Mouse (Mus musculus) brain, embryonic 14.5 days (tissue): Measurements from ENCODE around the gene 1700025G04Rik. TPM values are rescaled to one million over a fixed set of nuclear protein-coding genes. Genes with fewer than 3 reads are reported as not detected.

ENCODE experiments used
- DNase-seq: peaks from one replicate; pipeline ENCODE4 v3.0.0-alpha.2; 2011; ENCODE audit warnings: low read depth
- CTCF ChIP-seq: fragments of 200-500 bp; IDR thresholded peaks from 2 replicates; pipeline ENCODE4 v1.5.1; 2012; ENCODE audit warnings: inconsistent platforms, mild to moderate bottlenecking, moderate library complexity, borderline replicate concordance; ENCODE audit not compliant: insufficient read depth, insufficient read length; ENCODE audit errors: extremely low read depth
- POLR2A ChIP-seq: fragments of 200-500 bp; IDR thresholded peaks from 2 replicates; pipeline ENCODE4 v1.6.1; 2012; ENCODE audit warnings: mild to moderate bottlenecking, inconsistent platforms, borderline replicate concordance; ENCODE audit not compliant: poor library complexity, insufficient read depth, insufficient read length, severe bottlenecking; ENCODE audit errors: extremely low read depth
- polyA plus RNA-seq: library from polyadenylated mRNA; depleted of rRNA; stranded (reverse); fragments of >200 nt; gene quantifications from 2 replicates; pipeline ENCODE4 v1.2.3, GENCODE M21; 2012

Gene 1700025G04Rik
- polyA plus RNA-seq, 1 experiment = 26.3 TPM

DNA sequence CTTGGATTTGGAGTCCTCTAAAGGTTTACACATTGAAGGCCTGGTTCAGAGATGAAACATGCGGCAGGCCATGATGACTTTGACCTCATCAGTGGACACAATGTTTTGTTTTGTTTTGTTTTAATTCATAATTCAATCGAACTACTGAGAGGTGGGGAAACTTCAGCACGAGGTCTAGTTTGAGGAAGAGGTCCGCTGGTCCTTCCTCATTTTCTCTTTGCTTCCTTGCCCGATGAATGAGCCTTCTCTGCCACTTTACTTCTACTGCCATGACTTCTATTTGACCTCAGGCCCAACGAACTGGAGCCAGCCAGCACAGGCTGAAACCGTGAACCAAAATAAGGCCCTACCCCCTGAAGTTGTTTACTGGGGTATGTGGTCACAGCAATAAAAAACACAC, 92.3 kb downstream of the 1700025G04Rik start:
- TF ChIP-seq CTCF = no peak
- no peak for TF ChIP-seq POLR2A
- no peak for DNase-seq

DNA sequence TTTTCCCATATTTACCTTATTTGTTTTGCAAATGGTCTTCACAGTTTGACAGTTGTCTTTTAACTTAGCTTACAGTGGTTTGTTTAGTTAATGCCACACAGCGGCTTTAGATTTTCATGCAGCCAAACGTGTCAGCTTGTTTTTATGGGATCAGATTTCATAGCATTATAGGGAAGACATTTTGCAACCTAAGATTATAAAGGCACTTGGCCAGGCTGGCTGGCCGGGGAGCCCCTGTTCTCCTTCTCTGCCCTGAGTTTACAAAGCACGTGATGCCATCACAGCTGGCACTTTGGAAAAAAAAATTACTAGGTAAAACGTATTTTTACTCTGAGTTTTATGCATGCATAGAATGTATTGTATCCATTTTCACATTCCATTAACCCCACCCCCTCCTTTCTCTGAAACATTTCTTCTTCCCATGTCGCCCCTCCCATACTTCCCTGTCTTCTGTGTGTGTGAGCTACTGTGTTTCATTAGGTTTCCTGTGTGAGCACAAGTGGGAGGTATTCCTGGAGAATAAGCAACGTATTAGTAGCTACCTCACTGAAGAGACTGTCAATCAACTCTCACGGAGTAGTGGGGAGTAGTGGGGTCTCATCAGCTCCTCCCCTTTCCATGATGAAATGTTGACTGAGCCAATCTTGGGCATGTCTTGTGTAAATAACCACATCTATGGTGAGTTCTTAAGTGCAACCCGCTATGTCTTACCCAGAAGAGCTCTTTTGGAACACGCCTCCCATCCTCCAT, 93.8 kb downstream of the 1700025G04Rik start:
- TF ChIP-seq CTCF = no peak
- TF ChIP-seq POLR2A = no peak
- DNase-seq = no peak

DNA sequence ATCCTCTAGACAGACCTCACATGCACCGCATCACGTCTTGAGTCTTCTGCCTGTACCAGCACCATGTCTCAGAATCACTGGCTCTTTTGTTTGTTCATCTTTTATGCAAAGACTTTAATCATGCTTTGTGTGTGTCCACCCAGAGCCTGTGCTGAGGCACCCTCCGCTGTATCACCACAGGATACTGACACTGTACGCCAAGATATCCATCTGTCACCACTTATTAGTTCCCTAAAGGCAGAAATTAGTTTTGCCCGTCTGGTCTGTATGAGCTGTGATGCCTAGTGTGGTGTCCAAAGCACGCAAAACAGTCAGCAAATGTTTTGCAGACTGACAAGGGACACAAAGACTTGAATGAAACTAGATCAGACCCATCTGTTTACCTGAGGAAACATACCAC, 95.7 kb downstream of the 1700025G04Rik start:
- TF ChIP-seq CTCF = no peak
- TF ChIP-seq POLR2A = no peak

GRCm38 (mm10) chr1:151991505-151991904, 98.4 kb downstream of the 1700025G04Rik start:
- no peak for DNase-seq
- TF ChIP-seq CTCF (peak; percentile 28; the same call in 1 of the 2 replicates), POLR2A (no peak)

More for the DNA sequence above, 95.7 kb downstream of the 1700025G04Rik start:
- DNase-seq = peak; percentile 83

DNA sequence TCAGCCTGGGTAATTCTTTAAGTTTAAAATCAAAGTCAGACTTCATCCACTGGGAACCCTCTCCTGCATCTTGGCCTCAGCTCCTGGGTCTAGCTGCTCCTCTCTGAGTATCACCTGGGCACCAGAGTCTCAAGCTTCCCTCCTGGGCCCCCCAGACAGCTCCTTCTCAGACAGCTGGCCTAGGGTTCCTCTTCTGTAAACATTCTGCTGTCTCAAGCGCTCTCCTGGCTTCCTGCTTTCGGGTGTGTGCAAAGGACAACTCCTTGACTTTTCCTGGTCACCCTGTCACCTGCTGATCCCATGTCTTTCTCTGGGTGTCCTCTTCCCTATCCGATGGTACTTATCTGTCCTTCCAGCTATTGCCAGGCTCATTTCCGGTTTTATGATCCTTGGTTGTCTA, 99.3 kb downstream of the 1700025G04Rik start:
- TF ChIP-seq POLR2A = no peak
- no peak for TF ChIP-seq CTCF
- no peak for DNase-seq

GRCm38 (mm10) chr1:151988713-151989112, 101.2 kb downstream of the 1700025G04Rik start:
- TF ChIP-seq CTCF = no peak
- no peak for TF ChIP-seq POLR2A
- DNase-seq = no peak

DNA sequence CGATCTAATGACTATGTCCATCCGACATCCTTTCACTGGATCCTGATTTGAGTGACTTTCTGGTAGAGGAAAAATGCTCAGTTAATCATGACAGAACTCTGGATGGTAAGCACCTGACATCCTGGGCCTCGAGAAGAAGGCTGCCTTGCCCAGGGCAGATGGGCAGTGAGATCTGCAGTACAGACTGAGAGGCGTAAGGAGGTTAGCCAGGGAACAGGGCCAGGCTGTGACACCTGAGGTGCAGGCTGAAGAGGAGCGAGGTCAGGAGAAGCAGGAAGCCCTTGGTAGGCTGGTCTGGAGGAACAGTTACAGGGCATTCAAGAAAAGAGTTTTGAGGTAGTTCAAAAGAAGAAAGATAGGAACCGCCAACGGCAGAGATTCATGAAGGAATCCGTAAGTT, 101.9 kb downstream of the 1700025G04Rik start:
- TF ChIP-seq POLR2A = no peak
- DNase-seq = no peak

DNA sequence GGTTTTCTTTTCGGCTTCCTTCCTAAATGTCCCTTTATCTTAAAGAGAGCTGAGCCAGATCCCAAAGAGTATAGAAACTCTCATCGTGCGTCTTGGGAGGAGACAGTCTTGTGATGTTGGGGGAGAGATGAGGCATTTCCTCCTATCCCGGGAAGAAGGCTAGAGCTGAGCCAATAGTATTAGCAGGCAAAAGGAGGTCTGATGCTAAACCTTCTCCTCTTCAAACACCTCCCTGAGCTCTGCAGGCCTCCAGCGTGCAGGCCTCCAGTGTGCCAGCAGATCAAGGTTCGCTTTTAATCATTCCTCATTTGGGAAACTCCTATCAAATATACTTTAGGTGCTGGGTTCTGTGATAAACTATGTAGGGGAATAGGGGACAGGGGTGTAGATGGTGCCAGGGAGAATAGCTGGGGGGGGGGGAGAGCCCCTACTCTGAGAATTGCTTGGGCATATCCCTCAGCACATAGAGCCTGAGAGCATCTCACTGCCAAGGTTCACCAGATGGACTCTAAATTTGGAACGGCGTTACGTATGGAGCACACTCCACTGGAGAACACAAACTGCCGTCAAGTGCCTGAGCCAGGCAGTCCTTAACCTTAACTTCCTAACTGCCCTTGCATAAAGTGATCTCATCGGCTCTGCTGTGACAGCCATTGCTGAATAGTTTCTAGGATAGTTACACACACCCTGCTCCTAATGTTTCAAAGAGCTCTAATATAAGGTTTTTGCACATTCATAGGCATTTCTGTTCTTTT, 103.7 kb downstream of the 1700025G04Rik start:
- no peak for TF ChIP-seq CTCF
- no peak for TF ChIP-seq POLR2A
- DNase-seq = peak; percentile 60

DNA sequence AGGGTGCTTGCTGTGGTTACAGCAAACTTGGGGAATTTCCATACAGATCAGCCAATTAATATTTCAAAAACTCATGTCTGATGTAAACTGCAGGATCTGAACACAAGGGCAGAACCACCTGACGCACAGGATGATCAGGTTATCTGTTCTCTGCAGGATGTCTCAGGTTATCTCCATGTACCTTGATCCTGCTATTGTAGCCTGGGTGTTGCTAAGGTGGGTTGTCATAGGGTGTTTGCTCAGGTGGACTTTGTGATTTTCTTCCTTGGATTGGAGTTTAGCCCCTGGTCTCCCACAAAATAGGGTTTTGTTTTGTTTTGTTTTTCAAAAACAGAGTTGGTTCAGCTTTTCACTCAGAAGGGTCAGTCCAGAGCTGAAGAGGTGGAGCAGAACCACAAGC, 104.9 kb downstream of the 1700025G04Rik start:
- no peak for DNase-seq
- TF ChIP-seq POLR2A (no peak), CTCF (no peak)

- TF ChIP-seq CTCF (no peak), POLR2A (no peak)
- DNase-seq = peak; percentile 86
These were observed 105.9 kb downstream of the 1700025G04Rik start for GRCm38 (mm10) chr1:151983991-151984390.

DNA sequence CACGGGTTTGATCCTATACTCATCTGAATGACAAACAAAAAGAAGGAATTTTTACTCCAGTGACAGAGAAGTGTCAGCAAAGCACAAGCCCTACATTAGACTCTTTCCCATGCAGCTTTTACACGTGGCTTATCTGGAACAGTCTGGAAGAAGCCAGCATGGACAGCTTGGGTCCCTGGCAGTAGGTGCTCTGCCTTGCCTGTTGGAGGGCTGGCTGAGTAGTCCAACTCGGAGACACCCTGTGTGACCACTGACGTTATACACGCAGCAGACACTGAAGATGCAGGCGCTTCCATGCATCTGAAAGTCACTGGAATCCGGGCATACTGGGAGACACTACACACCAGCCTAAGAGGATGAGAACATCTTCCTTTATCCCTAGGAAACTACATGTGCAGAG, 109.4 kb downstream of the 1700025G04Rik start:
- TF ChIP-seq POLR2A (no peak), CTCF (no peak)
- DNase-seq = no peak
